ENCODE assay signal across 16 mouse cellular contexts in the genomic region with DNA sequence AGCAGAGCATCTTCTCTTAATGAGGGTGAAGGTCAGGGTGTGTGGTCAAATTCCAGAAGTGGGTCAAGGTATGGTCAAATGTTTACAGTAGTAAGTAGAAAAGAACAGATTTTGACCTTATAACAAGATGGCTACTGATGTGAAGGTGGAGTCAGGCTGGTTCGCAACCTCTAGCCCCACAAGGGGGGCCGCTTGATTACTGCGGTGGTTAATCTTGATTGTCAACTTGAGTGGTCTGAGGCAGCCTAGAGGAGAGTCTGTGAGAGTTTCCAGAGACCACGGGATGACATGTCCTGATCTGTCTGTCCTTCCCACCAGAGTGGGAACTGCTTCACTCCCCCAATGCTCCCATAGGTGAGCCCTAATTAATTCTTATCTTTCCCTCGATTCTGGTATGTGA. TPM values are rescaled to one million over a fixed set of nuclear protein-coding genes. Genes with fewer than 3 reads are reported as not detected.
DNase-seq lines count a peak whose midpoint lies in the region; ATAC-seq and TF ChIP-seq lines count a peak whose summit lies in the region.
"Had no signal": no experiment of that assay in that cellular context is flagged by ENCODE, and none has a peak within 500 bp of the region (broad histone marks: within the 10 kb centered on the region; RNA-seq: fewer than 3 reads in every experiment).

No protein-coding gene starts in this region.

- DNase-seq in heart, embryonic 10.5 days (ENCODE audit: low spot score) = peak; percentile 61
- DNase-seq in heart, adult 8-10 months (ENCODE audit: low spot score) = no peak
- peak; percentile 51 for DNase-seq in midbrain, embryonic 11.5 days (ENCODE audit: low spot score, missing footprints)
- no peak for DNase-seq in midbrain, embryonic 10.5 days (ENCODE audit: low spot score)
- no peak for DNase-seq in stomach, postnatal 0 days (ENCODE audit: low spot score)
- no peak for DNase-seq in thymus, postnatal 14 days
- DNase-seq: adrenal gland, adult 2 months; adrenal gland, adult 8-10 months; adrenal gland, postnatal 14 days; adrenal gland, postnatal 25 days; B cell, adult 2 months had no signal

- no peaks in the 10 kb centered on the region for H3K36me3 ChIP-seq in heart, embryonic 10.5 days
- no peaks in the 10 kb centered on the region for H3K36me3 ChIP-seq in midbrain, embryonic 11.5 days (ENCODE audit: control insufficient read depth, insufficient read depth, low read length)
- H3K36me3 ChIP-seq in midbrain, embryonic 10.5 days = no peaks in the 10 kb centered on the region
- no peaks in the 10 kb centered on the region for H3K36me3 ChIP-seq in stomach, postnatal 0 days (ENCODE audit: control insufficient read depth, insufficient read depth, low read length)

- H3K9me3 ChIP-seq in heart, embryonic 10.5 days = no peaks in the 10 kb centered on the region
- no peaks in the 10 kb centered on the region for H3K9me3 ChIP-seq in midbrain, embryonic 11.5 days (ENCODE audit: control insufficient read depth, low read length)
- no peaks in the 10 kb centered on the region for H3K9me3 ChIP-seq in midbrain, embryonic 10.5 days (replicated peaks)
- no peaks in the 10 kb centered on the region for H3K9me3 ChIP-seq in stomach, postnatal 0 days (ENCODE audit: control insufficient read depth, low read length)
- H3K9me3 ChIP-seq: G1E had no signal

- H3K4me2 ChIP-seq in midbrain, embryonic 11.5 days = no peak overlapping the region
- H3K4me2 ChIP-seq in stomach, postnatal 0 days (replicated peaks; ENCODE audit: low read depth) = no peak overlapping the region

- no peak for TF ChIP-seq EP300 in stomach, postnatal 0 days (optimal IDR thresholded peaks at IDR 0.05)

- 0 out of 2 replicates have a peak, but pooled peaks have one; percentile 0 for TF ChIP-seq CTCF in stomach, postnatal 0 days (IDR thresholded peaks at IDR 0.05; ENCODE audit: low read depth)

- peaks cover 10% of the 10 kb centered on the region; the same call in 1 of the 2 replicates for H3K4me1 ChIP-seq in heart, embryonic 10.5 days
- H3K4me1 ChIP-seq in midbrain, embryonic 11.5 days (ENCODE audit: control insufficient read depth, insufficient read depth, low read length) = no peaks in the 10 kb centered on the region
- H3K4me1 ChIP-seq in midbrain, embryonic 10.5 days = no peaks in the 10 kb centered on the region
- H3K4me1 ChIP-seq in stomach, postnatal 0 days (replicated peaks; ENCODE audit: control insufficient read depth, insufficient read depth) = no peaks in the 10 kb centered on the region

- no peak overlapping the region for H3K4me3 ChIP-seq in heart, embryonic 10.5 days
- no peak overlapping the region for H3K4me3 ChIP-seq in midbrain, embryonic 11.5 days (ENCODE audit: low read depth, low read length)
- no peak overlapping the region for H3K4me3 ChIP-seq in midbrain, embryonic 10.5 days
- no peak overlapping the region for H3K4me3 ChIP-seq in stomach, postnatal 0 days (ENCODE audit: low read depth, low read length)

- H3K9ac ChIP-seq in midbrain, embryonic 11.5 days (ENCODE audit: low read length) = no peak overlapping the region
- no peak overlapping the region for H3K9ac ChIP-seq in stomach, postnatal 0 days (ENCODE audit: low read length)

- H3K27me3 ChIP-seq in heart, embryonic 10.5 days (ENCODE audit: insufficient read depth, poor library complexity, severe bottlenecking) = no peaks in the 10 kb centered on the region
- H3K27me3 ChIP-seq in midbrain, embryonic 11.5 days (ENCODE audit: control insufficient read depth, insufficient read depth, low read length) = no peaks in the 10 kb centered on the region
- no peaks in the 10 kb centered on the region for H3K27me3 ChIP-seq in midbrain, embryonic 10.5 days (ENCODE audit: low read depth, poor library complexity, severe bottlenecking)
- no peaks in the 10 kb centered on the region for H3K27me3 ChIP-seq in stomach, postnatal 0 days (ENCODE audit: control insufficient read depth, insufficient read depth, low read length)
- H3K27me3 ChIP-seq: CH12.LX, Patski had no signal

- no peak overlapping the region for H3K27ac ChIP-seq in heart, embryonic 10.5 days
- no peak overlapping the region for H3K27ac ChIP-seq in midbrain, embryonic 11.5 days (ENCODE audit: low read depth, low read length)
- H3K27ac ChIP-seq in midbrain, embryonic 10.5 days (replicated peaks) = no peak overlapping the region
- no peak overlapping the region for H3K27ac ChIP-seq in stomach, postnatal 0 days (replicated peaks)

- no peak for ATAC-seq in midbrain, embryonic 11.5 days (ENCODE audit: low FRiP score)
- ATAC-seq in stomach, postnatal 0 days (ENCODE audit: low FRiP score, low TSS enrichment) = no peak
- ATAC-seq: activated CD4-positive, CD25-positive, alpha-beta regulatory T cell, adult 4 months; CD4-positive, CD25-positive, alpha-beta regulatory T cell, adult 4 months; Patski had no signal

- 46% methylated on average over 5 of the region's 5 CpGs for WGBS in heart, embryonic 10.5 days
- WGBS in midbrain, embryonic 11.5 days = 89% methylated on average over 5 of the region's 5 CpGs
- WGBS in midbrain, embryonic 10.5 days = 87% methylated on average over 5 of the region's 5 CpGs
- WGBS in stomach, postnatal 0 days = 71% methylated on average over 5 of the region's 5 CpGs

RNA-seq across cellular contexts. Expression of gene Ralgps1, which starts 29.3 kb away (rescaled TPM):
- polyA plus RNA-seq in heart, embryonic 10.5 days (2016; fragmentation: Nextera tagmentation; extraction: Ambion mirVana) = 3.8 and 6.4 TPM in 2 replicates
- total RNA-seq in heart, adult 8-10 months (2022) = 1 to 10 TPM; 6.2 to 7.0 (median 6.4) TPM
- polyA plus RNA-seq in midbrain, embryonic 11.5 days (2014; fragmentation: Nextera tagmentation; extraction: Ambion mirVana) = 13.5 and 13.8 TPM in 2 replicates
- polyA plus RNA-seq in midbrain, embryonic 10.5 days (2016; fragmentation: Nextera tagmentation; extraction: Ambion mirVana) = 6.9 and 11.4 TPM in 2 replicates
- polyA plus RNA-seq in stomach, postnatal 0 days (2015; fragmentation: Nextera tagmentation; extraction: Ambion mirVana) = 2.1 and 2.2 TPM in 2 replicates

RNA-seq across cellular contexts. Expression of gene Zbtb34, which starts 30.6 kb away (rescaled TPM):
- 5.0 and 5.6 TPM in 2 replicates for polyA plus RNA-seq in heart, embryonic 10.5 days (2016; fragmentation: Nextera tagmentation; extraction: Ambion mirVana)
- total RNA-seq in heart, adult 8-10 months (2022) = 1 to 10 TPM; 5.6 to 6.9 (median 6.5) TPM
- 8.0 and 8.3 TPM in 2 replicates for polyA plus RNA-seq in midbrain, embryonic 11.5 days (2014; fragmentation: Nextera tagmentation; extraction: Ambion mirVana)
- 6.1 and 7.4 TPM in 2 replicates for polyA plus RNA-seq in midbrain, embryonic 10.5 days (2016; fragmentation: Nextera tagmentation; extraction: Ambion mirVana)
- 2.6 and 3.3 TPM in 2 replicates for polyA plus RNA-seq in stomach, postnatal 0 days (2015; fragmentation: Nextera tagmentation; extraction: Ambion mirVana)

Comparison
In these comparisons a context has a peak if more than half of its experiments do, and no peak if none do; other contexts are left out.
1. DNase-seq: peak in heart, embryonic 10.5 days (single experiment) and midbrain, embryonic 11.5 days (single experiment); none in heart, adult 8-10 months (single experiment), midbrain, embryonic 10.5 days (single experiment), stomach, postnatal 0 days (single experiment) and thymus, postnatal 14 days (single experiment).